Mouse (Mus musculus): Measurements from ENCODE around the gene Nemf. TPM values are rescaled to one million over a fixed set of nuclear protein-coding genes. Genes with fewer than 3 reads are reported as not detected.

Nemf gene
- polyA plus RNA-seq, 1 experiment: 0.71 TPM

- 87% methylated on average over 8 of the region's 8 CpGs for WGBS
- Histone ChIP-seq H3K4me1 (ENCODE audit: control insufficient read depth, insufficient read depth, insufficient read length, low read length) (no peaks in the 10 kb centered on the region), H3K27me3 (ENCODE audit: control insufficient read depth, insufficient read depth, low read length) (no peaks in the 10 kb centered on the region), H3K27ac (ENCODE audit: insufficient read depth, low read depth, low read length) (no peak overlapping the region), H3K36me3 (ENCODE audit: control insufficient read depth, insufficient read depth, low read length) (no peaks in the 10 kb centered on the region), H3K4me3 (ENCODE audit: low read depth, low read length) (no peak overlapping the region)
- no peak for TF ChIP-seq POLR2A (IDR thresholded peaks at IDR 0.05; ENCODE audit: low read depth, low read length)
- TF ChIP-seq CTCF (IDR thresholded peaks at IDR 0.05; ENCODE audit: extremely low read depth, insufficient read length, insufficient replicate concordance, low read depth, low read length): no peak
Measured at GRCm38 (mm10) chr12:69287535-69287934, 69.4 kb downstream of the Nemf start.

- Histone ChIP-seq H3K4me1 (ENCODE audit: control insufficient read depth, insufficient read depth, insufficient read length, low read length) (no peaks in the 10 kb centered on the region), H3K4me3 (ENCODE audit: low read depth, low read length) (no peak overlapping the region), H3K36me3 (ENCODE audit: control insufficient read depth, insufficient read depth, low read length) (no peaks in the 10 kb centered on the region), H3K27ac (ENCODE audit: insufficient read depth, low read depth, low read length) (no peak overlapping the region), H3K27me3 (ENCODE audit: control insufficient read depth, insufficient read depth, low read length) (no peaks in the 10 kb centered on the region)
- WGBS: 92% methylated on average over 7 of the region's 7 CpGs
- TF ChIP-seq CTCF (IDR thresholded peaks at IDR 0.05; ENCODE audit: extremely low read depth, insufficient read length, insufficient replicate concordance, low read depth, low read length): no peak
- TF ChIP-seq POLR2A (IDR thresholded peaks at IDR 0.05; ENCODE audit: low read depth, low read length): no peak
Measured at GRCm38 (mm10) chr12:69283146-69283545, 73.8 kb downstream of the Nemf start.

- H3K4me1 ChIP-seq (ENCODE audit: control insufficient read depth, insufficient read depth, insufficient read length, low read length): no peaks in the 10 kb centered on the region
Measured at GRCm38 (mm10) chr12:69280915-69281314, 76.0 kb downstream of the Nemf start.

GRCm38 (mm10) chr12:69279931-69280469 lies 77.0 kb downstream of the Nemf start:
- TF ChIP-seq POLR2A (IDR thresholded peaks at IDR 0.05; ENCODE audit: low read depth, low read length) (no peak), CTCF (IDR thresholded peaks at IDR 0.05; ENCODE audit: extremely low read depth, insufficient read length, insufficient replicate concordance, low read depth, low read length) (no peak)
- WGBS: 23% methylated on average over 1 of the region's 1 CpGs
- H3K27ac ChIP-seq (ENCODE audit: insufficient read depth, low read depth, low read length): no peak overlapping the region
- no peak overlapping the region for H3K4me3 ChIP-seq (ENCODE audit: low read depth, low read length)
- H3K27me3 ChIP-seq (ENCODE audit: control insufficient read depth, insufficient read depth, low read length): no peaks in the 10 kb centered on the region
- H3K4me1 ChIP-seq (ENCODE audit: control insufficient read depth, insufficient read depth, insufficient read length, low read length): no peaks in the 10 kb centered on the region
- H3K36me3 ChIP-seq (ENCODE audit: control insufficient read depth, insufficient read depth, low read length): no peaks in the 10 kb centered on the region

More at GRCm38 (mm10) chr12:69280915-69281314, 76.0 kb downstream of the Nemf start:
- no peak for TF ChIP-seq CTCF (IDR thresholded peaks at IDR 0.05; ENCODE audit: extremely low read depth, insufficient read length, insufficient replicate concordance, low read depth, low read length)
- no peak for TF ChIP-seq POLR2A (IDR thresholded peaks at IDR 0.05; ENCODE audit: low read depth, low read length)
- Histone ChIP-seq H3K27ac (ENCODE audit: insufficient read depth, low read depth, low read length) (no peak overlapping the region), H3K36me3 (ENCODE audit: control insufficient read depth, insufficient read depth, low read length) (no peaks in the 10 kb centered on the region), H3K4me3 (ENCODE audit: low read depth, low read length) (no peak overlapping the region), H3K27me3 (ENCODE audit: control insufficient read depth, insufficient read depth, low read length) (no peaks in the 10 kb centered on the region)
- WGBS: 91% methylated on average over 3 of the region's 3 CpGs

GRCm38 (mm10) chr12:69268956-69269355 lies 88.0 kb downstream of the Nemf start:
- H3K4me1 ChIP-seq (ENCODE audit: control insufficient read depth, insufficient read depth, insufficient read length, low read length): no peaks in the 10 kb centered on the region
- no peak overlapping the region for H3K4me3 ChIP-seq (ENCODE audit: low read depth, low read length)
- no peak for TF ChIP-seq CTCF (IDR thresholded peaks at IDR 0.05; ENCODE audit: extremely low read depth, insufficient read length, insufficient replicate concordance, low read depth, low read length)
- TF ChIP-seq POLR2A (IDR thresholded peaks at IDR 0.05; ENCODE audit: low read depth, low read length): no peak
- WGBS: 91% methylated on average over 2 of the region's 2 CpGs
- no peaks in the 10 kb centered on the region for H3K27me3 ChIP-seq (ENCODE audit: control insufficient read depth, insufficient read depth, low read length)
- no peaks in the 10 kb centered on the region for H3K36me3 ChIP-seq (ENCODE audit: control insufficient read depth, insufficient read depth, low read length)
- no peak overlapping the region for H3K27ac ChIP-seq (ENCODE audit: insufficient read depth, low read depth, low read length)

- Histone ChIP-seq H3K27ac (ENCODE audit: insufficient read depth, low read depth, low read length) (no peak overlapping the region), H3K27me3 (ENCODE audit: control insufficient read depth, insufficient read depth, low read length) (no peaks in the 10 kb centered on the region), H3K36me3 (ENCODE audit: control insufficient read depth, insufficient read depth, low read length) (no peaks in the 10 kb centered on the region), H3K4me3 (ENCODE audit: low read depth, low read length) (no peak overlapping the region), H3K4me1 (ENCODE audit: control insufficient read depth, insufficient read depth, insufficient read length, low read length) (no peaks in the 10 kb centered on the region)
- 82% methylated on average over 11 of the region's 11 CpGs for WGBS
- TF ChIP-seq CTCF (IDR thresholded peaks at IDR 0.05; ENCODE audit: extremely low read depth, insufficient read length, insufficient replicate concordance, low read depth, low read length) (no peak), POLR2A (IDR thresholded peaks at IDR 0.05; ENCODE audit: low read depth, low read length) (no peak)
Measured at GRCm38 (mm10) chr12:69267956-69268632, 88.9 kb downstream of the Nemf start.

GRCm38 (mm10) chr12:69265031-69265430 lies 91.9 kb downstream of the Nemf start:
- H3K36me3 ChIP-seq (ENCODE audit: control insufficient read depth, insufficient read depth, low read length): no peaks in the 10 kb centered on the region
- H3K27me3 ChIP-seq (ENCODE audit: control insufficient read depth, insufficient read depth, low read length): no peaks in the 10 kb centered on the region
- no peak overlapping the region for H3K27ac ChIP-seq (ENCODE audit: insufficient read depth, low read depth, low read length)
- no peak for TF ChIP-seq CTCF (IDR thresholded peaks at IDR 0.05; ENCODE audit: extremely low read depth, insufficient read length, insufficient replicate concordance, low read depth, low read length)
- TF ChIP-seq POLR2A (IDR thresholded peaks at IDR 0.05; ENCODE audit: low read depth, low read length): no peak
- no peak overlapping the region for H3K4me3 ChIP-seq (ENCODE audit: low read depth, low read length)
- no peaks in the 10 kb centered on the region for H3K4me1 ChIP-seq (ENCODE audit: control insufficient read depth, insufficient read depth, insufficient read length, low read length)
- 88% methylated on average over 3 of the region's 3 CpGs for WGBS
